In the genomic region with DNA sequence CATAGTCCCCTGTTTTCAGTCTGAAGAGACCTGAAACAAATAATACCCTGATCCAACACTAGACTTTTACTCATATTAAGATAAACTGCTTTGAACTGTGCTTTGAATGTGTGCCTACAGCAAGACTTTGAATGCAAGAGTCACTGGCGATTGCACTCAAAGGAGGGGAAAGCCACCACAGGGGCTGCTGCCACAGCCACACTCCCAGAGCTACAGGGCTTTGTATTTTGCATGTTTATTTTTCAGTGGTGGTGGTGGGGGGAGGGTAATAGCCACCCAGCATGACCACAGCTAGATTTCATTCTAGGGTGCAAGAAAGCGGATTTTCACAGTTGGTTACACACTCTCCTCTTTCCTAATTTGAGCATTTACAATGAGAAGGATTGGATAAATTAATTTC, we compare ENCODE assay signal across 9 mouse cellular contexts. TPM values are rescaled to one million over a fixed set of nuclear protein-coding genes. Genes with fewer than 3 reads are reported as not detected.
DNase-seq lines count a peak whose midpoint lies in the region; ATAC-seq and TF ChIP-seq lines count a peak whose summit lies in the region.
"Had no signal": no experiment of that assay in that cellular context is flagged by ENCODE, and none has a peak within 500 bp of the region (broad histone marks: within the 10 kb centered on the region; RNA-seq: fewer than 3 reads in every experiment).

No protein-coding gene starts in this region.

- H3K27me3 ChIP-seq in kidney, embryonic 16.5 days (ENCODE audit: insufficient read depth, low read length): peaks cover 3% of the 10 kb centered on the region; the same call in 1 of the 2 replicates
- no peaks in the 10 kb centered on the region for H3K27me3 ChIP-seq in hindbrain, embryonic 12.5 days
- no peaks in the 10 kb centered on the region for H3K27me3 ChIP-seq in midbrain, postnatal 0 days (ENCODE audit: insufficient read depth, low read length)

- H3K9me3 ChIP-seq in kidney, embryonic 16.5 days (ENCODE audit: low read length): no peaks in the 10 kb centered on the region
- H3K9me3 ChIP-seq in hindbrain, embryonic 12.5 days (replicated peaks): no peaks in the 10 kb centered on the region
- no peaks in the 10 kb centered on the region for H3K9me3 ChIP-seq in midbrain, postnatal 0 days (ENCODE audit: low read length)

- H3K9ac ChIP-seq in kidney, embryonic 16.5 days (replicated peaks; ENCODE audit: low read length): no peak overlapping the region
- no peak overlapping the region for H3K9ac ChIP-seq in hindbrain, embryonic 12.5 days
- no peak overlapping the region for H3K9ac ChIP-seq in midbrain, postnatal 0 days (replicated peaks; ENCODE audit: low read length, poor library complexity, severe bottlenecking)

- H3K36me3 ChIP-seq in kidney, embryonic 16.5 days (ENCODE audit: insufficient read depth, low read length): no peaks in the 10 kb centered on the region
- no peaks in the 10 kb centered on the region for H3K36me3 ChIP-seq in hindbrain, embryonic 12.5 days
- no peaks in the 10 kb centered on the region for H3K36me3 ChIP-seq in midbrain, postnatal 0 days (ENCODE audit: insufficient read depth, low read length)

- peak overlapping the region; percentile 47 for H3K27ac ChIP-seq in kidney, embryonic 16.5 days (ENCODE audit: low read length)
- peak overlapping the region; percentile 69 for H3K27ac ChIP-seq in brown adipose tissue, adult 24 weeks (replicated peaks; ENCODE audit: low read depth, low read length)
- peak overlapping the region; percentile 64 for H3K27ac ChIP-seq in hindbrain, embryonic 12.5 days
- H3K27ac ChIP-seq in midbrain, postnatal 0 days (ENCODE audit: low read depth, low read length): 0 out of 2 replicates have a peak overlapping the region, but pooled peaks have one; percentile 14

- H3K4me2 ChIP-seq in kidney, embryonic 16.5 days (replicated peaks; ENCODE audit: low read depth, low read length): no peak overlapping the region
- peak overlapping the region; percentile 80 for H3K4me2 ChIP-seq in hindbrain, embryonic 12.5 days (replicated peaks)
- peak overlapping the region; percentile 86; the same call in 1 of the 2 replicates for H3K4me2 ChIP-seq in midbrain, postnatal 0 days (ENCODE audit: low read depth, low read length, poor library complexity, severe bottlenecking)

- DNase-seq in kidney, adult 18-20 months: no peak
- no peak for DNase-seq in midbrain, postnatal 0 days (ENCODE audit: low spot score)
- no peak for DNase-seq in right cerebral cortex, postnatal 10 days (ENCODE audit: low spot score in 2 of 2)
- DNase-seq: layer of hippocampus, postnatal 36 days had no signal

- WGBS in kidney, embryonic 16.5 days: 38% methylated on average over 2 of the region's 2 CpGs
- 9% methylated on average over 2 of the region's 2 CpGs for WGBS in hindbrain, embryonic 12.5 days
- 27% methylated on average over 2 of the region's 2 CpGs for whole genome bisulfite sequencing in midbrain, postnatal 0 days

- H3K4me1 ChIP-seq in kidney, embryonic 16.5 days (ENCODE audit: insufficient read depth, low read length): peaks cover 15% of the 10 kb centered on the region
- no peaks in the 10 kb centered on the region for H3K4me1 ChIP-seq in brown adipose tissue, adult 24 weeks (ENCODE audit: control insufficient read depth, insufficient read depth, insufficient read length, low read length)
- H3K4me1 ChIP-seq in hindbrain, embryonic 12.5 days: peaks cover 19% of the 10 kb centered on the region
- H3K4me1 ChIP-seq in midbrain, postnatal 0 days (ENCODE audit: insufficient read depth, low read length): no peaks in the 10 kb centered on the region

- no peak for ATAC-seq in kidney, embryonic 16.5 days (ENCODE audit: low FRiP score, low TSS enrichment)
- no peak for ATAC-seq in hindbrain, embryonic 12.5 days (ENCODE audit: low FRiP score)
- no peak for ATAC-seq in midbrain, postnatal 0 days (ENCODE audit: low FRiP score)
- ATAC-seq in activated CD4-positive, CD25-positive, alpha-beta regulatory T cell, adult 4 months: no peak
- ATAC-seq in CD4-positive, CD25-positive, alpha-beta regulatory T cell, adult 4 months: no peak

- no peak overlapping the region for H3K4me3 ChIP-seq in kidney, embryonic 16.5 days (ENCODE audit: low read length)
- H3K4me3 ChIP-seq in brown adipose tissue, adult 24 weeks (ENCODE audit: insufficient read depth, low read depth, low read length): peak overlapping the region; percentile 25
- H3K4me3 ChIP-seq in hindbrain, embryonic 12.5 days: no peak overlapping the region
- H3K4me3 ChIP-seq in midbrain, postnatal 0 days (ENCODE audit: low read depth, low read length): no peak overlapping the region

- no peak for TF ChIP-seq CTCF in midbrain, postnatal 0 days (IDR thresholded peaks at IDR 0.05)

RNA-seq across cellular contexts. Expression of a gene that starts 2.6 kb away (rescaled TPM):
- polyA plus RNA-seq in kidney, embryonic 16.5 days (2015; fragmentation: Nextera tagmentation; extraction: Ambion mirVana): 49.3 and 57.6 TPM in 2 replicates
- 51.2 and 53.0 TPM in 2 replicates for polyA plus RNA-seq in brown adipose tissue, adult 24 weeks (2012; ENCODE audit: insufficient read depth, insufficient read length, missing spikeins)
- 47.3 and 60.5 TPM in 2 replicates for polyA plus RNA-seq in hindbrain, embryonic 12.5 days (2016; fragmentation: Nextera tagmentation; extraction: Ambion mirVana)
- 39.6 and 48.1 TPM in 2 replicates for total RNA-seq in midbrain, postnatal 0 days (2014; rRNA removed)
- 13.4 and 15.3 TPM in 2 replicates for polyA plus RNA-seq in midbrain, postnatal 0 days (2015; fragmentation: Nextera tagmentation; extraction: Ambion mirVana)
- under 1 TPM; 0.71 to 0.83 TPM for polyA plus RNA-seq in activated CD4-positive, CD25-positive, alpha-beta regulatory T cell, adult 4 months (2017; shearing (Covaris generic))
- polyA plus RNA-seq in CD4-positive, CD25-positive, alpha-beta regulatory T cell, adult 4 months (2017; shearing (Covaris generic)): 1 to 10 TPM in 1 of 2 experiments, under 1 TPM in 1; 0.71 to 2.3 TPM

Comparison
In these comparisons a context has a peak if more than half of its experiments do, and no peak if none do; other contexts are left out.
1. H3K27ac ChIP-seq: peak in every context shown above with its lines; median percentile 69 in brown adipose tissue, adult 24 weeks; 64 in hindbrain, embryonic 12.5 days; 47 in kidney, embryonic 16.5 days; 14 in midbrain, postnatal 0 days.